Mouse (Mus musculus) ES-E14 (cell line): ENCODE measurements at regions not wholly inside any gene's neighbourhood (a gene's known extent, or its start where the extent isn't known, plus 50 kb on each side); places are given as distances from the start of the nearest gene placed in this dataset.

Experiments used
- CHD2 ChIP-seq: IDR thresholded peaks from 2 replicates; pipeline ENCODE4 v1.6.1; 2014; ENCODE audit warnings: mild to moderate bottlenecking, low read depth, low read length, inconsistent platforms
- HCFC1 ChIP-seq: IDR thresholded peaks from 2 replicates; pipeline ENCODE4 v1.6.1; 2012; ENCODE audit warnings: low read length, inconsistent platforms, borderline replicate concordance; ENCODE audit not compliant: insufficient read depth
- ZC3H11A ChIP-seq: IDR thresholded peaks from 2 replicates; pipeline ENCODE4 v1.6.1; 2012; ENCODE audit warnings: low read depth, mild to moderate bottlenecking, inconsistent platforms, low read length, borderline replicate concordance
- ZNF384 ChIP-seq: IDR thresholded peaks from 2 replicates; pipeline ENCODE4 v1.6.1; 2012; ENCODE audit warnings: low read depth, low read length, inconsistent platforms

- TF ChIP-seq CHD2, result no peak
- TF ChIP-seq ZNF384, result no peak
- no peak for TF ChIP-seq ZC3H11A
- TF ChIP-seq HCFC1, result no peak
Measured at GRCm38 (mm10) chr3:130879463-130879862, 149.3 kb upstream of the Rpl34 start.
